Mouse (Mus musculus): Measurements from ENCODE around the gene Sdc4. TPM values are rescaled to one million over a fixed set of nuclear protein-coding genes. Genes with fewer than 3 reads are reported as not detected.

Sdc4 gene
- polyA plus RNA-seq, 1 experiment from 2014 or later: 138 TPM

DNA sequence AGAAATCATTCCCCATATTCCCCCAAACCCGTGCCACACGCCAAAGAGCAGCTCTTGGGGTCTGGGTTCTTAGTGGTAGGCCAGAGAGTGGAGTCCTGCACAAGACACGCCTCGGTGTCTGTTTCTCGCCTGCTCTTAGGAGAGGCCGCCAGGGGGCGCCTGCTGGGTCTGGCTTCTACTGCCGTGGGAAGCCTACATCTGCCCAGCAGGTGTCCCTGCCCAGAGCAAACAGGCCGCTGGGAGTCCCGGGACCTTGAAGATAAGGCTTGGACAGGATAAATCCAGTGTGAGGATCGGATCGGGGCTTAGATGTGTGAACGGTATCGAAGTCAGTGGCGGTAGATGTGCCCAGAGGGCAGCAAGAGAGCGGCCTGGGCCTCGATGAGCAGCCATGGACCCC is 40.8 kb downstream of the Sdc4 start, which contains the start of gene Rbpjl:
Gene Rbpjl, plus strand, starts transcription at position 236 of the 400 bp plus-strand sequence.
- Histone ChIP-seq H3K4me1 (ENCODE audit: control insufficient read depth, insufficient read depth, low read length) (peaks cover 25% of the 10 kb centered on the region), H3K27ac (ENCODE audit: low read length) (no peak within 1 kb of the TSS), H3K36me3 (ENCODE audit: control insufficient read depth, insufficient read depth, low read length) (no peaks in the 10 kb centered on the region), H3K4me3 (ENCODE audit: low read length) (peak within 1 kb of the TSS; percentile 47), H3K9me3 (ENCODE audit: control insufficient read depth, low read length) (no peaks in the 10 kb centered on the region), H3K27me3 (replicated peaks; ENCODE audit: control insufficient read depth, insufficient read depth, low read length) (peaks cover 44% of the 10 kb centered on the region), H3K9ac (ENCODE audit: low read depth, low read length) (no peak within 1 kb of the TSS), H3K4me2 (ENCODE audit: low read depth, low read length) (peak within 1 kb of the TSS; percentile 75)
- peak; percentile 64 for ATAC-seq
- WGBS: 5% methylated on average over 17 of the region's 17 CpGs

DNA sequence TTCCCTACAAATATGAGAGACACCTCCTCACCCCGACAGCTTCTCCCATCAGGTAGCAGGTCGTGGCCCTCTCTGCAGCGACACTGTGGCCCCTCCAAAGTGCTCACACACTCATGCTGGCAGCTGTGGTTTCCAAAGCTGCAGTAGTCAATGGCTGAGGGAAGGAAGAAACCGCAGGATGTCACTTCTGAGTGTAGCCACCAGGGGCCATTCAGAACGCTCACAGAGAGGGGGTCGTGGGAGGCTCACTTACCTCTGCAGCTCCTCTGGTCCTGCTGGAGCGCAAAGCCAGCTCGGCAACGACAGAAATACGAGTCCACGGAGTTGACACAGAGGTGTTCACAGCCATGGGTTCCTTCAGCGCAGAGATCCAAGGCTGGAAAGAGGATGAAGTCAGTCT is 46.8 kb downstream of the Sdc4 start:
- H3K36me3 ChIP-seq (ENCODE audit: control insufficient read depth, insufficient read depth, low read length): no peaks in the 10 kb centered on the region
- 0 out of 2 replicates have a peak, but pooled peaks cover 7% of the 10 kb centered on the region for H3K4me1 ChIP-seq (ENCODE audit: control insufficient read depth, insufficient read depth, low read length)
- no peak overlapping the region for H3K9ac ChIP-seq (ENCODE audit: low read depth, low read length)
- ATAC-seq: no peak
- H3K27ac ChIP-seq (ENCODE audit: low read length): no peak overlapping the region
- 68% methylated on average over 12 of the region's 12 CpGs for WGBS
- H3K4me2 ChIP-seq (ENCODE audit: low read depth, low read length): no peak overlapping the region
- peaks cover 24% of the 10 kb centered on the region for H3K27me3 ChIP-seq (replicated peaks; ENCODE audit: control insufficient read depth, insufficient read depth, low read length)
- no peak overlapping the region for H3K4me3 ChIP-seq (ENCODE audit: low read length)
- H3K9me3 ChIP-seq (ENCODE audit: control insufficient read depth, low read length): no peaks in the 10 kb centered on the region

DNA sequence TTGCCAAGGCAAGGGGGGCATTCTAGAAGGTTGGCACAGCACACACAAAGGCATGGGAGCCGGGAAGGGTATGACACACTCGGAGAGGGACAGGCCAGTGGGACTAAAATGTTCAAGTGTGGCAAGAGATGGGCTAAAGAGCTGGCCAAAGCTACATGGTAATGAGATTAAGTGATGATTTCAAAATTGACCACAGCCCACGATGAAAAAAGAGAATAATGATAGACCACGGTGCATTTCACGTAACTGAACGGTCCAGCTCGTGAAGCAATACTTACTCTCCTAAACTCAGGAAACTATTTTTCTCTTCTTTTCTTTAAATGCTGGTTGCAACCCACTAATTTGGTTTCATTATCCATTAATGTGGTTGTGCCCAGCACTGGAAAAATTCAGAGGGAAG is 47.6 kb downstream of the Sdc4 start:
- no peak for ATAC-seq
- H3K4me2 ChIP-seq (ENCODE audit: low read depth, low read length): no peak overlapping the region
- H3K27me3 ChIP-seq (replicated peaks; ENCODE audit: control insufficient read depth, insufficient read depth, low read length): peaks cover 17% of the 10 kb centered on the region
- no peak overlapping the region for H3K27ac ChIP-seq (ENCODE audit: low read length)
- 0 out of 2 replicates have a peak, but pooled peaks cover 7% of the 10 kb centered on the region for H3K4me1 ChIP-seq (ENCODE audit: control insufficient read depth, insufficient read depth, low read length)
- H3K9ac ChIP-seq (ENCODE audit: low read depth, low read length): no peak overlapping the region
- H3K9me3 ChIP-seq (ENCODE audit: control insufficient read depth, low read length): no peaks in the 10 kb centered on the region
- H3K4me3 ChIP-seq (ENCODE audit: low read length): no peak overlapping the region
- H3K36me3 ChIP-seq (ENCODE audit: control insufficient read depth, insufficient read depth, low read length): no peaks in the 10 kb centered on the region
- WGBS: 92% methylated on average over 7 of the region's 7 CpGs

DNA sequence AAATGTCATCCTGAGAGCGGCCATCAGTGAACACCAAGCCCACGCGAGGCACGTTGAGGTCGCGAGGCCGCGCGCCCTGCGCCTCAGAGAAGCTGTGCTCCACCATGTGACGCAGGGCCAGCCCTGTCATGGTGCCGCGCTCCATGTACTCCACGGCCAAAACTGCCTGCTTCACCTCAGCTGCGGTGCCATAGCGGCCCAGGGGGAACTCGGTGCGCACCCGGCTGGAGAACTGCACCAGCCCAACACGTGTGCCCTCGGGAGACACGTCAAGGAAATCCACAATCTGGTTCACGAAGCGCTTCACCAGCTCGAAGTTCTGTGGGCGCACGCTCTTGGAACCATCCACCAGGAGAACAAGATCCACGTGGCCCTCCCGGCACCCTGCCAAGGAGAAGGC is 50.6 kb downstream of the Sdc4 start:
- Histone ChIP-seq H3K4me2 (ENCODE audit: low read depth, low read length) (no peak overlapping the region), H3K27me3 (replicated peaks; ENCODE audit: control insufficient read depth, insufficient read depth, low read length) (peaks cover 8% of the 10 kb centered on the region; the same call in 1 of the 2 replicates), H3K9me3 (ENCODE audit: control insufficient read depth, low read length) (no peaks in the 10 kb centered on the region), H3K4me1 (ENCODE audit: control insufficient read depth, insufficient read depth, low read length) (peaks cover 9% of the 10 kb centered on the region; the same call in 1 of the 2 replicates), H3K36me3 (ENCODE audit: control insufficient read depth, insufficient read depth, low read length) (no peaks in the 10 kb centered on the region), H3K27ac (ENCODE audit: low read length) (no peak overlapping the region), H3K9ac (ENCODE audit: low read depth, low read length) (no peak overlapping the region), H3K4me3 (ENCODE audit: low read length) (no peak overlapping the region)
- no peak for ATAC-seq
- 74% methylated on average over 29 of the region's 29 CpGs for WGBS

DNA sequence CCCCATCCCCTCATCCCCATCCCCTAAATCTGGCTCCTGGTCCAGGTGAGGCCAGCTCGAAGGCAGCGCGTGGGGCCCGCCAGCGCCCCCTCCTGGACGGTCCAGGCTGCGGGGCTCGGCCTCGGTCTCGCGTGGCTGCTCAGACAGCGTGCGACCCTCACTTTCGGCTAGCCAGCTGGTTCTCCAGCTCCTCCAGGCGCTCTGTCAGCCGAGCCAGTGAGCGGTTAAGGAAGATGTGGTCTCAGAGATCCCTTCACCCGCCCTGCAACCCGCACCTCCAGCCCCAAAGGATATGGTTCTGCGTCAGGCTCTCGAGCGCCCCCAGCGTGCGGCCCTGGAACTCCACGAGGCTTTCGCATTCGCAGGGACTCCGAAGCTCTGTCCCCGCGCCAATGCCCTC is 54.2 kb downstream of the Sdc4 start:
- ATAC-seq: peak; percentile 73

DNA sequence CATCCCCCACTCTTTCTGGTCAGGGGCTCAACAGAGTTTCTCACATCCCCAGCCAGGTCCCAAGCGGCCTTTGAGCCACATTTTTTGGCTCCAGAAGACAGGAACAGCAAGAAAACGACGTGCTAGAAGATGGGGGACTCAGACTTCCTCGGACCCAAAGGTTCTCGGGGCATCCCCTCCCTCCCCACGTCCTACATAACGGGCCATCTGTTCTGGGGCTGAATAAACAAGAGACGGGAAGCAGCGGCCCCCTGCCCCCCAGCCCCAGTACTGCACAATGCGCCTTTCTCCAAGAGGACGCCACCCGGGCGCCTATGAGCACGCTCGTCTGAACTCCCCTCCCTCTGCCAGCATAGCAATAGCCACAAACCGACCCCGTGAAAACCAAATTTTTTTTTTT is 54.7 kb downstream of the Sdc4 start, which contains the start of gene Slpi:
Gene Slpi, minus strand, starts transcription at position 76 of the 400 bp plus-strand sequence.
- Histone ChIP-seq H3K4me2 (ENCODE audit: low read depth, low read length) (peak within 1 kb of the TSS; percentile 86), H3K9me3 (ENCODE audit: control insufficient read depth, low read length) (no peaks in the 10 kb centered on the region), H3K4me3 (ENCODE audit: low read length) (peak within 1 kb of the TSS; percentile 57), H3K27me3 (replicated peaks; ENCODE audit: control insufficient read depth, insufficient read depth, low read length) (peaks cover 8% of the 10 kb centered on the region; the same call in 1 of the 2 replicates), H3K9ac (ENCODE audit: low read depth, low read length) (peak within 1 kb of the TSS; percentile 68), H3K36me3 (ENCODE audit: control insufficient read depth, insufficient read depth, low read length) (no peaks in the 10 kb centered on the region), H3K27ac (ENCODE audit: low read length) (no peak within 1 kb of the TSS), H3K4me1 (ENCODE audit: control insufficient read depth, insufficient read depth, low read length) (peaks cover 9% of the 10 kb centered on the region; the same call in 1 of the 2 replicates)
- 3% methylated on average over 17 of the region's 17 CpGs for WGBS
- peak; percentile 71 for ATAC-seq

More for the DNA sequence above, 54.2 kb downstream of the Sdc4 start:
- Histone ChIP-seq H3K9me3 (ENCODE audit: control insufficient read depth, low read length) (no peaks in the 10 kb centered on the region), H3K27me3 (replicated peaks; ENCODE audit: control insufficient read depth, insufficient read depth, low read length) (peaks cover 8% of the 10 kb centered on the region; the same call in 1 of the 2 replicates), H3K27ac (ENCODE audit: low read length) (no peak overlapping the region), H3K4me3 (ENCODE audit: low read length) (peak overlapping the region; percentile 57), H3K4me1 (ENCODE audit: control insufficient read depth, insufficient read depth, low read length) (peaks cover 9% of the 10 kb centered on the region; the same call in 1 of the 2 replicates), H3K4me2 (ENCODE audit: low read depth, low read length) (peak overlapping the region; percentile 86), H3K36me3 (ENCODE audit: control insufficient read depth, insufficient read depth, low read length) (no peaks in the 10 kb centered on the region), H3K9ac (ENCODE audit: low read depth, low read length) (peak overlapping the region; percentile 68)
- under 1% methylated on average over 30 of the region's 30 CpGs for WGBS

DNA sequence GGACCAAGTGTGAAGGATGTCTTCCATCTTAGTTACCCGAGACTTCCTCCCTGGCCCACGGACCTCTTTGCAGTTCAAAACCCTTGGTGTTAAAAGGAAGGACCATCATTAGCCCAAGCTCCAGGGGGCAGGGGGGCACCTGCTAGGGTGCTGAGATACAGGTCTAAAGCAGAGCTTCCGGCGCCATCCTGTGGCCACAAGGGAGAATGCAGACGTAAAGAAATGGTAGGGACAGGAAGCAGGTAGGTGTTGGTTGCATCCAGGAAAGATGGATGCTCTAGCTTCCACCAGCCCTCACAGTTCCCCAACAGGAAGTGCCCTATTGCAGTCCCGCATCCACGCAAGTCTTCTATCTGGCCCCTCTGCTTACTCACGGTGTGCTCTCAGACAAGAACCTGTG is 56.7 kb downstream of the Sdc4 start:
- H3K4me2 ChIP-seq (ENCODE audit: low read depth, low read length): no peak overlapping the region
- WGBS: 14% methylated on average over 8 of the region's 8 CpGs

DNA sequence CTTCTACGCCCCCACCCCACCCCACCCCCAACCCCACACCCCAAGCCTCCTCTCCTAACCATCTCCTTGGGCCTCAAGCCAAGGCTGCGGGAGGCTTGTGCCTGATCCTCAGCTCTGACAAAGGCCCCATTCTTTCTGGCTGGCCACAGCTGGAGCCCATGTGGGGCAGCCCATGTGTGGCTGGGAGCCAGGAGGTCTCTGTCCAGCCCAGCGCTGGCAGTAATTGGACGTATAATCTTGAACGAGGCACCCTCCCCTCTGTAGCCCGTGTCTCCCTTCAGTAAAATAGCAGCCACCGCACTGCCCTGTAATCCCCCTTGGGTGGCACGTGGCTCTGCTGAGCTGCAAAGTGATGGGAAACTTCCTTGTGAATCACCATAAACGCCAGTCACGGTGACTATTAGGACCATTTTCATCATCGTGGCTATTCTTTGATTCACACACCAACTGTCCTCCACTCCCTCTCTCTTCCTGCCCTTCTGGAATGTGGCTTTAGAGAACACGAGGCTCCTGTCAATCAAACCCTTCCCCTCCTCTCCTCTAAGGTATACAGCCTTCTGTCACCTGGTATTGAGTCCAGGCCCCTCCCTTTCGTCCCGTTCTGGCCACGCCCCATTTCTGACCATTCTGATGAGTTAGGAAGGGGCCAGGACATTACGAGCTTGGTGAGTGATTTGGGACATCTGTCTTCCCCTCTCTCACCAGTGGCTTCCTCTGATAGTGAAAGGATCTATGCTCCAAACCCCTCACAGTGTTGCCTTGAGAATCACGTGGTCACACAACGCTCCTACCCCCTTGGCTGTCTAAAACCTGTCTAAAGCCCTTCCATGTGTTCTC is 57.5 kb downstream of the Sdc4 start:
- Histone ChIP-seq H3K4me2 (ENCODE audit: low read depth, low read length) (peak overlapping the region; percentile 10; the same call in 1 of the 2 replicates), H3K9me3 (ENCODE audit: control insufficient read depth, low read length) (no peaks in the 10 kb centered on the region), H3K27ac (ENCODE audit: low read length) (no peak overlapping the region), H3K4me1 (ENCODE audit: control insufficient read depth, insufficient read depth, low read length) (peaks cover 9% of the 10 kb centered on the region; the same call in 1 of the 2 replicates), H3K36me3 (ENCODE audit: control insufficient read depth, insufficient read depth, low read length) (no peaks in the 10 kb centered on the region), H3K27me3 (replicated peaks; ENCODE audit: control insufficient read depth, insufficient read depth, low read length) (peaks cover 8% of the 10 kb centered on the region; the same call in 1 of the 2 replicates), H3K4me3 (ENCODE audit: low read length) (no peak overlapping the region), H3K9ac (ENCODE audit: low read depth, low read length) (no peak overlapping the region)
- WGBS: 16% methylated on average over 18 of the region's 18 CpGs
- ATAC-seq: peak; percentile 47

More for the DNA sequence above, 56.7 kb downstream of the Sdc4 start:
- Histone ChIP-seq H3K27ac (ENCODE audit: low read length) (no peak overlapping the region), H3K9ac (ENCODE audit: low read depth, low read length) (no peak overlapping the region), H3K4me1 (ENCODE audit: control insufficient read depth, insufficient read depth, low read length) (peaks cover 9% of the 10 kb centered on the region; the same call in 1 of the 2 replicates), H3K4me3 (ENCODE audit: low read length) (no peak overlapping the region), H3K27me3 (replicated peaks; ENCODE audit: control insufficient read depth, insufficient read depth, low read length) (peaks cover 8% of the 10 kb centered on the region; the same call in 1 of the 2 replicates), H3K36me3 (ENCODE audit: control insufficient read depth, insufficient read depth, low read length) (no peaks in the 10 kb centered on the region), H3K9me3 (ENCODE audit: control insufficient read depth, low read length) (no peaks in the 10 kb centered on the region)
- ATAC-seq: no peak

DNA sequence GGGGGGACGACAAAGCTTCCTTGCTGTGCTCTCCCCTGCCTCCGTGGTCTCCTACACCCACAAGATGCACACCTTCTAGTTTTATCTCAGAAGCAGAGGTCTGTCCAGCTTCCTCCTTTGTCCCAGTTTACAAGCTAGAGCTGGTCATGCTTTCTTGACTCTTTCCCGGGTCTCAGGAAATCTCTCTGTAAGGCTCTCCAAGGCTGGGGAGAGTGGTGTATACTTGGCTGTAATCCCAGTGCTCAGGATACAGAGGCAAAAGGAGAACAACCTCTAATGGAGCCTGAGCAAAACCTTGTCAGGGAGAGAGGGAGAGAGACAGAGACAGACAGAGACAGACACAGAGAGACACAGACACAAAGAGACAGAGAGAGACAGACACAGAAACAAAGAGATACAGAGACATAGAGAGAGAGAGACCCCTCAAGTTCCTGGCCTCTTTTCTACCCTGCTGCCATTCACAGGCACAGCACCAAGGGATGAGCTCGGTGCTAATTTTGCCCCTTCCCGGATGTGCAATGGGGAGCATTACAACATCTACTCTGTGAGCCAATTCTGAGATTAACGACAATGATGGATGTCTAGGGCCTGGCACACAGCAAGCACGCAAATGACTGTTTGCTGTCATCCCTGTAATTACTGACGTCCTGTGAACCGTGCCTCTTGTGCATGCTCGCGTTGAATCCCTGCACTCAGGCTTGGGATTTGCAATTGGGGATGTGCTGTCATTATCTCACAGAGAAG is 59.9 kb downstream of the Sdc4 start:
- H3K36me3 ChIP-seq (ENCODE audit: control insufficient read depth, insufficient read depth, low read length): no peaks in the 10 kb centered on the region
- no peak overlapping the region for H3K4me2 ChIP-seq (ENCODE audit: low read depth, low read length)
- WGBS: 46% methylated on average over 11 of the region's 11 CpGs
- ATAC-seq: no peak
- no peaks in the 10 kb centered on the region for H3K9me3 ChIP-seq (ENCODE audit: control insufficient read depth, low read length)
- no peak overlapping the region for H3K9ac ChIP-seq (ENCODE audit: low read depth, low read length)
- peaks cover 2% of the 10 kb centered on the region; the same call in 1 of the 2 replicates for H3K4me1 ChIP-seq (ENCODE audit: control insufficient read depth, insufficient read depth, low read length)
- no peak overlapping the region for H3K4me3 ChIP-seq (ENCODE audit: low read length)
- H3K27ac ChIP-seq (ENCODE audit: low read length): no peak overlapping the region
- peaks cover 3% of the 10 kb centered on the region; the same call in 1 of the 2 replicates for H3K27me3 ChIP-seq (replicated peaks; ENCODE audit: control insufficient read depth, insufficient read depth, low read length)
